Mouse (Mus musculus) stomach, postnatal 0 days (tissue): Measurements from ENCODE around the gene Kat8.

Experiments used
- CTCF ChIP-seq: IDR thresholded peaks from 2 replicates; pipeline ENCODE4 v1.5.1; 2016; ENCODE audit warnings: antibody characterized with exemption, low read depth, mild to moderate bottlenecking, moderate library complexity
- EP300 ChIP-seq: optimal IDR thresholded peaks from 2 replicates; pipeline ENCODE3; 2016; ENCODE audit warnings: antibody characterized with exemption

DNA sequence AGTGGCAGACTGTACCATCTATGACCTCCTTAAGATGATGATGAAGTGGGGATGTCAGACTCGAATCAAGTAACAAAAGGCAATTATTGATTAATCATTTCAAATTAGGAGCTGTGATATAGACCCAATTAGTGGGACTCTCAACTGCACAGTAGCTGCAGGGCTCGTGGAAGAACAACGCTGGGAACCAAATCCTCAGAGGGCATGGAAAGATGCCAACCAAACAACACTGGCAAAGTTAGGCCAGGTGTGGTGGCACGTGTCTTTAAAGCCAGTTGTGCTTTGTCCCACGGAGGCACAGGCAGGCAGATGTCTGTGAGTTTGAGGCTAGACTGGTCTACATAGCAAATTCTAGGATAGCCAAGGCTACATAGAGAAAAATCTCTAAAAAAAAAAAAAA, 18.3 kb downstream of the Kat8 start:
- TF ChIP-seq CTCF, result no peak
- TF ChIP-seq EP300, result no peak
